Comparison of ENCODE assay signal across 8 mouse cellular contexts in the genomic region with DNA sequence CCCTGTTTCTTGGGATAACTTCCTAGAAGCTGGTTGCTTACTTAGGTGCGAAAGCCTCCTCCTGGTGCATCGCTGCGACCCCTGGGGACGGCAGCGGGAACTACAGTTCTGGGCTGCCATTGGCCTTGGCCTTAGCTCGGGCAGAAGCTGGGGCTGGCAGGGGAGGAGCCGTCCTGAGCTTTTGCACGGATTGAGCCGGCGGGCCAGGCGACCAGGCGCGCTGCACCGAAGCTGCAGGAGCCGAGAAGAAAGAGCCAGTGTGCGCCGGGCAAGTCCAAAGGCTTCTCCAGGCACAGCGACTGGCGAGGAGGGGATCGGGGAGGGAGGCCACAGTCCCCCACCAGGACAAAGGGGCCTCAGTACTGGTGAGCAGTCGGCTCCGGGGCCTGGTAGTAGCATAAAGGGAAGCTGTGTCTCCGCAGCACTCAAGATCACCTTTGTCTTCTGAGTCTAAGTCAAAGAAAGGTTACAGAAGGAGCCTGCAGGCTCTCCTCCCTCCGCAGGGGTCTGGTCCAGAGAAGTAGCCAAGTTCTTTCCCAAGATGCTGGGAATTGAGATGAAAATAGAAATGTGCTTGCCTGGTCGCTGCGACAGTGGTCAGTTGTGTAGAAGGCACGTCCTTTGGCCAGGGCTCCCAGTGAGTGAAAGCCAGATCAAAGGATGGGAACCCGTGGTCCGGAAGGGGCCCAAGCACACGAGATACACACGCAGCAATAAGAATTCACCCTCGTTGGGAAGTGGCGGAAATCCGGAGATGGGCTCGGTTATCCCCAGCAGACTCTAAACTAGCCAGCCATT. TPM values are rescaled to one million over a fixed set of nuclear protein-coding genes. Genes with fewer than 3 reads are reported as not detected.
DNase-seq lines count a peak whose midpoint lies in the region; ATAC-seq lines count a peak whose summit lies in the region.

No protein-coding gene starts in this region.

- peak; percentile 96 to 98 for DNase-seq in adrenal gland, adult 18-20 months (ENCODE audit: low spot score in 2 of 2)
- DNase-seq in embryo, embryonic 10.5 days (ENCODE audit: low spot score), result peak; percentile 97
- DNase-seq in gastrocnemius, postnatal 14 days, result peak; percentile 94
- DNase-seq in left cerebral cortex, adult 9 months (ENCODE audit: low spot score in 2 of 2), result peak; percentile 69 to 95
- peak; percentile 93 to 95 for DNase-seq in right cerebral cortex, postnatal 10 days (ENCODE audit: low spot score in 2 of 2)
- DNase-seq in urinary bladder, postnatal 14 days (ENCODE audit: low spot score), result peak; percentile 95

- intact Hi-C loops in gastrocnemius, postnatal 14 days (cut with DNase I; ENCODE audit: low total_unique reads), result loop anchor here (2.0 kb wide), 1 partner anchor 71 kb away; no protein-coding TSS in a partner anchor

- ATAC-seq in inflammation-experienced regulatory T-cells, adult 6 months, result peak; percentile 71
- ATAC-seq in megakaryocyte progenitor cell, adult 5-6 weeks (replicated peaks; ENCODE audit: poor library complexity), result peak; percentile 94

RNA-seq across cellular contexts. Expression of a gene that starts 8.0 kb away (rescaled TPM):
- total RNA-seq in adrenal gland, adult 18-20 months (2021), result 1 to 10 TPM; 2.8 to 3.0 TPM
- 1 to 10 TPM; 1.5 to 4.4 TPM for total RNA-seq in gastrocnemius, postnatal 14 days (2021)
- polyA plus RNA-seq in inflammation-experienced regulatory T-cells, adult 6 months (2017; shearing (Covaris generic)), result under 1 TPM in 1 of 3 experiments, not detected in 2; 0.19 TPM
- total RNA-seq in megakaryocyte progenitor cell, adult 5-6 weeks (2015), result 0.52 and 0.64 TPM in 2 replicates
- total RNA-seq in megakaryocyte progenitor cell, adult 5-6 weeks (2017), result 0.12 and 0.74 TPM in 2 replicates

RNA-seq across cellular contexts. Expression of a gene that starts 50.7 kb away (rescaled TPM):
- 10 to 100 TPM; 49.9 to 57.2 TPM for total RNA-seq in adrenal gland, adult 18-20 months (2021)
- total RNA-seq in gastrocnemius, postnatal 14 days (2021), result 10 to 100 TPM; 19.1 to 38.8 TPM
- polyA plus RNA-seq in inflammation-experienced regulatory T-cells, adult 6 months (2017; shearing (Covaris generic)), result 10 to 100 TPM; 23.0 to 26.0 (median 24.1) TPM
- total RNA-seq in megakaryocyte progenitor cell, adult 5-6 weeks (2015), result 11.6 and 12.4 TPM in 2 replicates
- total RNA-seq in megakaryocyte progenitor cell, adult 5-6 weeks (2017), result 12.7 and 16.1 TPM in 2 replicates

RNA-seq across cellular contexts. Expression of a gene that starts 59.1 kb away (rescaled TPM):
- total RNA-seq in adrenal gland, adult 18-20 months (2021), result 100 to 1,000 TPM; 108 to 126 TPM
- 10 to 100 TPM; 44.0 to 51.5 TPM for total RNA-seq in gastrocnemius, postnatal 14 days (2021)
- 1 to 10 TPM; 6.8 to 7.4 (median 6.8) TPM for polyA plus RNA-seq in inflammation-experienced regulatory T-cells, adult 6 months (2017; shearing (Covaris generic))
- total RNA-seq in megakaryocyte progenitor cell, adult 5-6 weeks (2015), result 74.1 and 74.9 TPM in 2 replicates
- total RNA-seq in megakaryocyte progenitor cell, adult 5-6 weeks (2017), result 115 and 118 TPM in 2 replicates

Comparison
In these comparisons a context has a peak if more than half of its experiments do, and no peak if none do; other contexts are left out.
1. Peak in every context shown above with its lines: DNase-seq and ATAC-seq.